Mouse (Mus musculus): ENCODE data around the gene Tshz2. TPM values are rescaled to one million over a fixed set of nuclear protein-coding genes. Genes with fewer than 3 reads are reported as not detected.
A peak's percentile ranks its signal among the peaks of the same experiment; 100 is the strongest.

Tshz2 gene
- polyA plus RNA-seq, 1 experiment from 2014 or later, result 43.0 TPM

GRCm38 (mm10) chr2:170036791-170037241 lies 404.0 kb downstream of the Tshz2 start:
- H3K27ac ChIP-seq, result peak overlapping the region; percentile 81
- 36% methylated on average over 11 of the region's 11 CpGs for WGBS
- no peak overlapping the region for H3K9ac ChIP-seq
- no peaks in the 10 kb centered on the region for H3K9me3 ChIP-seq
- peak overlapping the region; percentile 36; the same call in 1 of the 2 replicates for H3K4me2 ChIP-seq
- peak; percentile 57; the same call in 1 of the 2 replicates for ATAC-seq (ENCODE audit: low FRiP score)
- no peak overlapping the region for H3K4me3 ChIP-seq
- H3K27me3 ChIP-seq, result peaks cover 3% of the 10 kb centered on the region; the same call in 1 of the 2 replicates
- no peaks in the 10 kb centered on the region for H3K36me3 ChIP-seq
- peaks cover 35% of the 10 kb centered on the region for H3K4me1 ChIP-seq (replicated peaks)

- Histone ChIP-seq H3K9me3 (no peaks in the 10 kb centered on the region), H3K4me1 (replicated peaks) (peaks cover 35% of the 10 kb centered on the region), H3K36me3 (no peaks in the 10 kb centered on the region), H3K4me2 (peak overlapping the region; percentile 27; the same call in 1 of the 2 replicates), H3K27me3 (peaks cover 4% of the 10 kb centered on the region; the same call in 1 of the 2 replicates), H3K9ac (no peak overlapping the region), H3K4me3 (no peak overlapping the region), H3K27ac (peak overlapping the region; percentile 79)
- 53% methylated on average over 13 of the region's 13 CpGs for WGBS
- ATAC-seq (ENCODE audit: low FRiP score), result peak; percentile 52; the same call in 1 of the 2 replicates
These were observed 404.5 kb downstream of the Tshz2 start for GRCm38 (mm10) chr2:170037346-170037745.

GRCm38 (mm10) chr2:170039772-170040171 lies 407.0 kb downstream of the Tshz2 start:
- no peak overlapping the region for H3K9ac ChIP-seq
- WGBS, result 40% methylated on average over 14 of the region's 14 CpGs
- H3K9me3 ChIP-seq, result no peaks in the 10 kb centered on the region
- no peaks in the 10 kb centered on the region for H3K36me3 ChIP-seq
- peaks cover 35% of the 10 kb centered on the region for H3K4me1 ChIP-seq (replicated peaks)
- no peak overlapping the region for H3K4me2 ChIP-seq
- H3K27me3 ChIP-seq, result peaks cover 7% of the 10 kb centered on the region; the same call in 1 of the 2 replicates
- H3K27ac ChIP-seq, result peak overlapping the region; percentile 53
- no peak overlapping the region for H3K4me3 ChIP-seq
- ATAC-seq (ENCODE audit: low FRiP score), result no peak

- Histone ChIP-seq H3K27me3 (peaks cover 7% of the 10 kb centered on the region; the same call in 1 of the 2 replicates), H3K36me3 (no peaks in the 10 kb centered on the region), H3K9me3 (no peaks in the 10 kb centered on the region), H3K9ac (no peak overlapping the region), H3K4me2 (no peak overlapping the region), H3K4me1 (replicated peaks) (peaks cover 34% of the 10 kb centered on the region), H3K27ac (no peak overlapping the region), H3K4me3 (no peak overlapping the region)
- 62% methylated on average over 9 of the region's 9 CpGs for WGBS
- ATAC-seq (ENCODE audit: low FRiP score), result no peak
These were observed 408.3 kb downstream of the Tshz2 start for GRCm38 (mm10) chr2:170041101-170041500.

- no peak for ATAC-seq (ENCODE audit: low FRiP score)
These were observed 409.8 kb downstream of the Tshz2 start for GRCm38 (mm10) chr2:170042471-170043213.

GRCm38 (mm10) chr2:170043290-170043689 lies 410.5 kb downstream of the Tshz2 start:
- H3K4me3 ChIP-seq, result no peak overlapping the region
- WGBS, result 87% methylated on average over 8 of the region's 10 CpGs
- H3K9me3 ChIP-seq, result peaks cover 5% of the 10 kb centered on the region; the same call in 1 of the 2 replicates
- ATAC-seq (ENCODE audit: low FRiP score), result no peak
- no peak overlapping the region for H3K4me2 ChIP-seq
- no peak overlapping the region for H3K27ac ChIP-seq
- H3K4me1 ChIP-seq (replicated peaks), result peaks cover 21% of the 10 kb centered on the region
- no peaks in the 10 kb centered on the region for H3K36me3 ChIP-seq
- H3K27me3 ChIP-seq, result peaks cover 7% of the 10 kb centered on the region; the same call in 1 of the 2 replicates
- H3K9ac ChIP-seq, result no peak overlapping the region

More at GRCm38 (mm10) chr2:170042471-170043213, 409.8 kb downstream of the Tshz2 start:
- 85% methylated on average over 12 of the region's 12 CpGs for WGBS
- Histone ChIP-seq H3K9ac (no peak overlapping the region), H3K4me1 (replicated peaks) (peaks cover 23% of the 10 kb centered on the region), H3K4me3 (no peak overlapping the region), H3K27ac (no peak overlapping the region), H3K4me2 (no peak overlapping the region), H3K9me3 (peaks cover 3% of the 10 kb centered on the region; the same call in 1 of the 2 replicates), H3K36me3 (no peaks in the 10 kb centered on the region), H3K27me3 (peaks cover 7% of the 10 kb centered on the region; the same call in 1 of the 2 replicates)

GRCm38 (mm10) chr2:170045896-170046295 lies 413.1 kb downstream of the Tshz2 start:
- H3K4me1 ChIP-seq (replicated peaks), result 0 out of 2 replicates have a peak, but pooled peaks cover 3% of the 10 kb centered on the region
- no peak overlapping the region for H3K27ac ChIP-seq
- no peak overlapping the region for H3K4me3 ChIP-seq
- no peak overlapping the region for H3K9ac ChIP-seq
- H3K36me3 ChIP-seq, result no peaks in the 10 kb centered on the region
- H3K9me3 ChIP-seq, result peaks cover 5% of the 10 kb centered on the region; the same call in 1 of the 2 replicates
- H3K27me3 ChIP-seq, result 0 out of 2 replicates have a peak, but pooled peaks cover 4% of the 10 kb centered on the region
- WGBS, result 81% methylated on average over 11 of the region's 11 CpGs
- no peak overlapping the region for H3K4me2 ChIP-seq
- ATAC-seq (ENCODE audit: low FRiP score), result no peak

GRCm38 (mm10) chr2:170046371-170047145 lies 413.7 kb downstream of the Tshz2 start:
- WGBS, result 92% methylated on average over 9 of the region's 9 CpGs
- no peak for ATAC-seq (ENCODE audit: low FRiP score)
- 0 out of 2 replicates have a peak, but pooled peaks cover 4% of the 10 kb centered on the region for H3K27me3 ChIP-seq

GRCm38 (mm10) chr2:170048831-170049230 lies 416.0 kb downstream of the Tshz2 start:
- Histone ChIP-seq H3K4me1 (replicated peaks) (no peaks in the 10 kb centered on the region; the same call in 1 of the 2 replicates), H3K4me2 (no peak overlapping the region), H3K27ac (no peak overlapping the region), H3K27me3 (no peaks in the 10 kb centered on the region), H3K9me3 (peaks cover 5% of the 10 kb centered on the region; the same call in 1 of the 2 replicates), H3K9ac (no peak overlapping the region), H3K36me3 (no peaks in the 10 kb centered on the region), H3K4me3 (no peak overlapping the region)
- no peak for ATAC-seq (ENCODE audit: low FRiP score)
- 97% methylated on average over 1 of the region's 1 CpGs for WGBS

More at GRCm38 (mm10) chr2:170046371-170047145, 413.7 kb downstream of the Tshz2 start:
- Histone ChIP-seq H3K27ac (no peak overlapping the region), H3K4me1 (replicated peaks) (no peaks in the 10 kb centered on the region; the same call in 1 of the 2 replicates), H3K4me2 (no peak overlapping the region), H3K9ac (no peak overlapping the region), H3K4me3 (no peak overlapping the region), H3K36me3 (no peaks in the 10 kb centered on the region), H3K9me3 (peaks cover 5% of the 10 kb centered on the region; the same call in 1 of the 2 replicates)

GRCm38 (mm10) chr2:170050651-170051050 lies 417.8 kb downstream of the Tshz2 start:
- no peak overlapping the region for H3K4me2 ChIP-seq
- H3K27me3 ChIP-seq, result no peaks in the 10 kb centered on the region
- H3K4me1 ChIP-seq (replicated peaks), result no peaks in the 10 kb centered on the region; the same call in 1 of the 2 replicates
- 29% methylated on average over 5 of the region's 5 CpGs for WGBS
- ATAC-seq (ENCODE audit: low FRiP score), result no peak
- H3K4me3 ChIP-seq, result no peak overlapping the region
- no peak overlapping the region for H3K9ac ChIP-seq
- H3K27ac ChIP-seq, result no peak overlapping the region
- H3K9me3 ChIP-seq, result peaks cover 5% of the 10 kb centered on the region; the same call in 1 of the 2 replicates
- H3K36me3 ChIP-seq, result no peaks in the 10 kb centered on the region

GRCm38 (mm10) chr2:170051441-170051840 lies 418.6 kb downstream of the Tshz2 start:
- no peaks in the 10 kb centered on the region for H3K27me3 ChIP-seq
- 51% methylated on average over 6 of the region's 6 CpGs for WGBS
- H3K9ac ChIP-seq, result no peak overlapping the region
- no peaks in the 10 kb centered on the region; the same call in 1 of the 2 replicates for H3K4me1 ChIP-seq (replicated peaks)
- H3K4me3 ChIP-seq, result no peak overlapping the region
- no peak for ATAC-seq (ENCODE audit: low FRiP score)
- H3K9me3 ChIP-seq, result peaks cover 5% of the 10 kb centered on the region; the same call in 1 of the 2 replicates
- H3K4me2 ChIP-seq, result no peak overlapping the region
- H3K27ac ChIP-seq, result no peak overlapping the region
- H3K36me3 ChIP-seq, result no peaks in the 10 kb centered on the region

GRCm38 (mm10) chr2:170054943-170055342 lies 422.1 kb downstream of the Tshz2 start:
- Histone ChIP-seq H3K4me2 (no peak overlapping the region), H3K9ac (no peak overlapping the region), H3K27ac (no peak overlapping the region), H3K9me3 (no peaks in the 10 kb centered on the region), H3K36me3 (no peaks in the 10 kb centered on the region), H3K4me3 (no peak overlapping the region), H3K4me1 (replicated peaks) (no peaks in the 10 kb centered on the region; the same call in 1 of the 2 replicates), H3K27me3 (no peaks in the 10 kb centered on the region)
- WGBS, result 81% methylated on average over 12 of the region's 12 CpGs
- no peak for ATAC-seq (ENCODE audit: low FRiP score)

All from hindbrain, embryonic 13.5 days (tissue).